Mouse (Mus musculus): ENCODE results near the gene Btnl10. TPM values are rescaled to one million over a fixed set of nuclear protein-coding genes. Genes with fewer than 3 reads are reported as not detected.

Gene Btnl10
- polyA plus RNA-seq, 1 experiment, result not detected

- Histone ChIP-seq H3K27me3 (ENCODE audit: control insufficient read depth, insufficient read depth, insufficient read length) (no peaks in the 10 kb centered on the region), H3ac (ENCODE audit: control insufficient read depth, insufficient read length) (no peak overlapping the region), H3K36me3 (ENCODE audit: control insufficient read depth, insufficient read depth) (no peaks in the 10 kb centered on the region), H3K4me3 (no peak overlapping the region), H3K79me2 (ENCODE audit: control insufficient read depth, insufficient read depth) (no peaks in the 10 kb centered on the region), H3K4me2 (ENCODE audit: low read depth) (no peak overlapping the region)
- no peak for TF ChIP-seq CEBPB (IDR thresholded peaks at IDR 0.05; ENCODE audit: insufficient read depth, poor library complexity, severe bottlenecking)
- TF ChIP-seq E2F4 (IDR thresholded peaks at IDR 0.05; ENCODE audit: insufficient read depth), result no peak
- no peak for TF ChIP-seq USF1 (IDR thresholded peaks at IDR 0.05; ENCODE audit: low read depth)
- TF ChIP-seq POLR2A (IDR thresholded peaks at IDR 0.05; ENCODE audit: insufficient read length, low read depth), result no peak
- peak in 1 of 3 experiments; percentile 27 for TF ChIP-seq MYOD1 (IDR thresholded peaks at IDR 0.05; ENCODE audit: control insufficient read depth in 1 of 3, insufficient read length in 2 of 3, low read depth in 2 of 3)
- TF ChIP-seq TCF12 (IDR thresholded peaks at IDR 0.05; ENCODE audit: insufficient read depth, poor library complexity, severe bottlenecking), result no peak
- peak in 1 of 3 experiments; percentile 43 for TF ChIP-seq MYOG (IDR thresholded peaks at IDR 0.05; ENCODE audit: control insufficient read depth in 1 of 3, insufficient read depth in 1 of 3, insufficient read length in 2 of 3, low read depth in 2 of 3)
- TF ChIP-seq MAX (IDR thresholded peaks at IDR 0.05; ENCODE audit: low read depth), result no peak
- TF ChIP-seq REST (IDR thresholded peaks at IDR 0.05; ENCODE audit: insufficient read depth, insufficient read length), result no peak
- no peak for TF ChIP-seq TCF3 (IDR thresholded peaks at IDR 0.05; ENCODE audit: insufficient read length, low read depth)
- no peak for TF ChIP-seq POLR2AphosphoS2 (IDR thresholded peaks at IDR 0.05; ENCODE audit: insufficient read length, low read depth)
- TF ChIP-seq SRF (IDR thresholded peaks at IDR 0.05; ENCODE audit: control insufficient read depth, insufficient read length, low read depth), result no peak
Measured at GRCm38 (mm10) chr11:58929641-58930040, 11.9 kb downstream of the Btnl10 start.

DNA sequence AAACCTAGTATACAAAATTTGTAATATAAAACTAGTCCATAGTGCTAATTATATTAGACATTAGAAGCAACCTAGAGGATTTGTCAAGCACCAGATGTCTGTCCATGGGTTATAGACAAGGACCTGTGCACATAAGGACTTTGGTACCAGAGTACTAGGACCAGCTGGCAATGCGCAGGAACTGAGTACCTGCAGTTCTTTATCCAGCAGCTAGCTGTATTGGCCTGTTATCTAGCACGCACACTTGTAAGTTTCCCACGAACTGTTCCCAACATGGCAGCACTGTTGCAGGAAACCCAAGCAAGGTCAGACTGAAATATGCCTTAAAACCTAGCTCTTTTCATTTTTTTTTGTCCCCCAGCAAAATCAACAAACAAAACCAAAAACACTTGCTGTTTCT, 12.5 kb downstream of the Btnl10 start:
- Histone ChIP-seq H3K4me2 (ENCODE audit: low read depth) (no peak overlapping the region), H3K79me2 (ENCODE audit: control insufficient read depth, insufficient read depth) (no peaks in the 10 kb centered on the region)

GRCm38 (mm10) chr11:58931576-58931975, 13.9 kb downstream of the Btnl10 start:
- H3K36me3 ChIP-seq (ENCODE audit: control insufficient read depth, insufficient read depth), result peaks cover 7% of the 10 kb centered on the region

More for the DNA sequence above, 12.5 kb downstream of the Btnl10 start:
- no peaks in the 10 kb centered on the region for H3K36me3 ChIP-seq (ENCODE audit: control insufficient read depth, insufficient read depth)
- no peak overlapping the region for H3K4me3 ChIP-seq
- no peak for TF ChIP-seq REST (IDR thresholded peaks at IDR 0.05; ENCODE audit: insufficient read depth, insufficient read length)
- TF ChIP-seq POLR2AphosphoS2 (IDR thresholded peaks at IDR 0.05; ENCODE audit: insufficient read length, low read depth), result peak; percentile 36
- no peak overlapping the region for H3ac ChIP-seq (ENCODE audit: control insufficient read depth, insufficient read length)
- no peaks in the 10 kb centered on the region for H3K27me3 ChIP-seq (ENCODE audit: control insufficient read depth, insufficient read depth, insufficient read length)

GRCm38 (mm10) chr11:58937909-58938308, 20.2 kb downstream of the Btnl10 start:
- TF ChIP-seq POLR2AphosphoS2 (IDR thresholded peaks at IDR 0.05; ENCODE audit: insufficient read length, low read depth) (no peak), E2F4 (IDR thresholded peaks at IDR 0.05; ENCODE audit: insufficient read depth) (no peak), TCF3 (IDR thresholded peaks at IDR 0.05; ENCODE audit: insufficient read length, low read depth) (no peak)
- Histone ChIP-seq H3K79me2 (ENCODE audit: control insufficient read depth, insufficient read depth) (peaks cover 16% of the 10 kb centered on the region), H3K4me3 (peak overlapping the region; percentile 83), H3K27me3 (ENCODE audit: control insufficient read depth, insufficient read depth, insufficient read length) (peaks cover 5% of the 10 kb centered on the region), H3ac (ENCODE audit: control insufficient read depth, insufficient read length) (peak overlapping the region; percentile 93), H3K4me2 (ENCODE audit: low read depth) (peak overlapping the region; percentile 83), H3K36me3 (ENCODE audit: control insufficient read depth, insufficient read depth) (peaks cover 7% of the 10 kb centered on the region)

More at GRCm38 (mm10) chr11:58931576-58931975, 13.9 kb downstream of the Btnl10 start:
- no peak overlapping the region for H3ac ChIP-seq (ENCODE audit: control insufficient read depth, insufficient read length)
- no peak overlapping the region for H3K4me3 ChIP-seq
- H3K27me3 ChIP-seq (ENCODE audit: control insufficient read depth, insufficient read depth, insufficient read length), result no peaks in the 10 kb centered on the region
- no peak for TF ChIP-seq E2F4 (IDR thresholded peaks at IDR 0.05; ENCODE audit: insufficient read depth)
- TF ChIP-seq MYOD1 (IDR thresholded peaks at IDR 0.05; ENCODE audit: control insufficient read depth in 1 of 3, insufficient read length in 2 of 3, low read depth in 2 of 3), result no peak
- no peak for TF ChIP-seq CEBPB (IDR thresholded peaks at IDR 0.05; ENCODE audit: insufficient read depth, poor library complexity, severe bottlenecking)
- no peak for TF ChIP-seq MAX (IDR thresholded peaks at IDR 0.05; ENCODE audit: low read depth)
- H3K4me2 ChIP-seq (ENCODE audit: low read depth), result no peak overlapping the region
- no peaks in the 10 kb centered on the region for H3K79me2 ChIP-seq (ENCODE audit: control insufficient read depth, insufficient read depth)

DNA sequence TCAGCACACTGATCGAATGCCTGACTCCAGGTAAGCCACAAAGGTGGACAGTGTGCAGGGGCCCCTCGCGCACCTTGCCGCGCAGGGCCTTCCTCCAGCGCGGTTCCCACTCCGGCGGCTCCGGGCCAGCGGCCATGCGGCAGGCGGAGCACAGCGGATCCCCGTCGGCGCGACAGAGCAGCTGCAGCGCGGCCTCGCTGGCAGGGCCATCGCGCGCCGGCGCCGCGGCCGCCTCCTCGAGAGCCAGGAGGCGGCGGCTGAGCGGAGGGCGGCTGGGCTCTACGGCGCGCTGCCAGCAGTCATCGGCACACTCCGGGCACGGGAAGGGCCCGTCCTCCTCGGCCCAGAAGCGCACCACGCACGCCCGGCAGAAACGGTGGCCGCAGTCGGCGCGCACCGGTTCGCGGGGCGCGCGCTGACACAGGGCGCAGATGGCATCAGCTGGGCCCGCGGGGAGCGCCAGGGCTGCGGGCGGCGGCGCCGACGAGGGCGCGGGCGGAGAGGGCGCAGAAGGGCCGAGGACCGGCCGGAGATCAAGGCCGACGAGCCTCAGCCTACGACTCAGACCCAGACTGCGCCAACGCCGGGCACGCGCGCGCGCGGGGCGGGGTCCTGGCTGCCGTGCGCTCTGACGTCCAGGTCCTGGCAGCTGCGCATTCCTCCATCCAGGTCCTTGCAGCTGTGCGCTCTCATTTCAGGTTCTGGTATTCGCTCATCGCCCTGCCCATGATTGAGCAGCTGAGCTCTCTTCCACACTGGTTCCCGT, 20.8 kb downstream of the Btnl10 start, which contains the start of gene Rnf187:
Gene Rnf187 (minus strand): TSS at position 595 of the 766 bp plus-strand sequence.
- Histone ChIP-seq H3K36me3 (ENCODE audit: control insufficient read depth, insufficient read depth) (peaks cover 7% of the 10 kb centered on the region), H3K4me3 (peak within 1 kb of the TSS; percentile 83), H3K27me3 (ENCODE audit: control insufficient read depth, insufficient read depth, insufficient read length) (peaks cover 5% of the 10 kb centered on the region), H3ac (ENCODE audit: control insufficient read depth, insufficient read length) (peak within 1 kb of the TSS; percentile 93), H3K79me2 (ENCODE audit: control insufficient read depth, insufficient read depth) (peaks cover 16% of the 10 kb centered on the region), H3K4me2 (ENCODE audit: low read depth) (peak within 1 kb of the TSS; percentile 83)
- TF ChIP-seq REST (IDR thresholded peaks at IDR 0.05; ENCODE audit: insufficient read depth, insufficient read length), result no peak
- peak; percentile 100 for TF ChIP-seq POLR2A (IDR thresholded peaks at IDR 0.05; ENCODE audit: insufficient read length, low read depth)
- TF ChIP-seq CEBPB (IDR thresholded peaks at IDR 0.05; ENCODE audit: insufficient read depth, poor library complexity, severe bottlenecking), result no peak
- peak; percentile 24 to 91 (median 75) for TF ChIP-seq MYOG (IDR thresholded peaks at IDR 0.05; ENCODE audit: control insufficient read depth in 1 of 3, insufficient read depth in 1 of 3, insufficient read length in 2 of 3, low read depth in 2 of 3)
- TF ChIP-seq E2F4 (IDR thresholded peaks at IDR 0.05; ENCODE audit: insufficient read depth), result no peak
- peak; percentile 50 for TF ChIP-seq SRF (IDR thresholded peaks at IDR 0.05; ENCODE audit: control insufficient read depth, insufficient read length, low read depth)
- no peak for TF ChIP-seq TCF3 (IDR thresholded peaks at IDR 0.05; ENCODE audit: insufficient read length, low read depth)
- TF ChIP-seq USF1 (IDR thresholded peaks at IDR 0.05; ENCODE audit: low read depth), result no peak
- no peak for TF ChIP-seq TCF12 (IDR thresholded peaks at IDR 0.05; ENCODE audit: insufficient read depth, poor library complexity, severe bottlenecking)
- no peak for TF ChIP-seq MAX (IDR thresholded peaks at IDR 0.05; ENCODE audit: low read depth)
- peak in 2 of 3 experiments; percentile 78 to 87 for TF ChIP-seq MYOD1 (IDR thresholded peaks at IDR 0.05; ENCODE audit: control insufficient read depth in 1 of 3, insufficient read length in 2 of 3, low read depth in 2 of 3)
- peak; percentile 99 for TF ChIP-seq POLR2AphosphoS2 (IDR thresholded peaks at IDR 0.05; ENCODE audit: insufficient read length, low read depth)
